Mouse (Mus musculus) liver (tissue): ENCODE data around the gene Mrvi1.
"Not testable (repeated sequence)": the region's sequence is repeated elsewhere in the genome, so short reads cannot be mapped to it uniquely, and the experiment has no call there.

ENCODE experiments used
- DNase-seq: peaks from one replicate; pipeline ENCODE4 v3.0.0-alpha.2; 2020; ENCODE audit warnings: mixed read lengths

The Mrvi1 gene

DNA sequence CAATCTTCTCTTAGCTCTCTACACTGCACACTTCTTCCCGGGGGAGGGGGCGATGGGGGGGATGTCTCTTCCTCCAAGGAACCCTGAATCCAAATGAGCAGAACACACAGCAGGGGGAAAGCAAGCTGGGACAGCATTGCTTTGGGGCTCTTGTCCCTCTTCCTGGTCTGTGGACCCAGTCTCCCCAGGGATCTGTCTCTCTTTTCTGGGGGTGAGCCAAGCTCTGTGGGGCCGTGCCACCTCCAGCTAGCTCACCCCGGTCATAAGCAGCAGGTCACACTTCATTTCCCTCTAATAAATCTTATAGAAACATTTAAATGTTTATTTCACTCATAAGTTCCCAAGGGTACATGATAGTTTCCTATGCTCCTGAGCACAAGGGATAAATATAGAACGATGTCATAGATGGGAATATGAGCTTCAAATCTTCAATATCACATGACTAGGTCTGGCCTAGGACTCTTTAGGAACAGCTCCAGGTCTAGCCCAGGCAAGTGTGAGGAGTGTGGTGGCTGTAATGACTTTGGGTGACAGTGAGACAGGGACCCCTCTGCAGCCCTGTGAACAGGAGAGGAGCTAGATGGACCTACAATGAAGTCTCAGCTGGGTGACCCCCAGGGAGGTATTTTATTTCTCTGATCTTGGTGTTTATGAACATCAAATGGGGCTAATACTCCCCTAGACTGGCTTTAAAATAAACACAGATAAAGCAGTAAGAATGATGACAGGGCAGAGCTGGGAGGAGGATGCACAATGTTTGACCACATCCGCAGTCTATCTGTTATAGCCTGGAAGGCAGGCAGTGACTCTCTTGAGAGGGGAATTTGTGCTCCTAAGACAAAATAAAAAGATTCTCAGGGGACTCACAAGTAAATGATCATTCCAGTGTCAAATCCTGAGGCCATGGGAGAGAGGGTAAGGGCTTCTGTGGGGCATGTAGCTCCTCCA, 46.2 kb downstream of the Mrvi1 start:
- no peak for DNase-seq

DNA sequence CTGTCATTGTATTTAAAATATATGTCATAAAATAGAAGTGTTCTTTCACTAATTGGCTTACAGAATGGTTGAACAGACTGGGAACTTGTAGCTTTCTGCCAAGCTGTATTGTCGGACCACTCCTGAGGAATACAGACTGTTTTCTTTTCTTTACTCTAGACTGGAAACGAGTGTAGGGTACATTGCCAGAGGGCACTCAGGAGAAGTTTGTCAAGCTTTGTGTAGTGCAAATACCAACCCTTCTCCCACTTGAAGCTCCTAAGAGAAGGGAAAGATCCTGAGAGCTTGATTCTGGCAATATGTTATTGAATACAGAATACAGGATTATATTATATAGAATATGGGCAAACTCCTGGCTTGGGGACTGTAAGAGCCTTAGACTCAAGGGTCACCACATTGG, 48.3 kb downstream of the Mrvi1 start:
- no peak for DNase-seq

DNA sequence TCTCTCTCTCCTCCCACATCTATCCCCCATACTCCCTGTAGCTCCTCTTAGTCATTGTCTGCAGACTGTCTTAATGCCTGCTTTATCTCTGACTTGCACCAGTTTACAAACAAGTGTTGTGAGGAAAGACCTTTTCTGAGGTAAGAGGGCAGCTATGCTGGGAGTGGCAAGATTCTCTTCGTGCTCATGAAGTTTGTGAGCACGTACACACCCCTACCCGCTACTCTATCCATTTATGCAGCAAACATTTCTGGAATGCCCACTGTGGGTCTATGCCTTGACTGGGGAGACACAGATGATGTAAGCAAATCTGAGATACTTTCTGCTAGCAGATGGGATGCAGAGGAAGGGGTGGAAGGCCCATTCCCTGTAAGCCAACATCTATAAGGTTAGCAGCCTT, 48.9 kb downstream of the Mrvi1 start:
- no peak for DNase-seq

DNA sequence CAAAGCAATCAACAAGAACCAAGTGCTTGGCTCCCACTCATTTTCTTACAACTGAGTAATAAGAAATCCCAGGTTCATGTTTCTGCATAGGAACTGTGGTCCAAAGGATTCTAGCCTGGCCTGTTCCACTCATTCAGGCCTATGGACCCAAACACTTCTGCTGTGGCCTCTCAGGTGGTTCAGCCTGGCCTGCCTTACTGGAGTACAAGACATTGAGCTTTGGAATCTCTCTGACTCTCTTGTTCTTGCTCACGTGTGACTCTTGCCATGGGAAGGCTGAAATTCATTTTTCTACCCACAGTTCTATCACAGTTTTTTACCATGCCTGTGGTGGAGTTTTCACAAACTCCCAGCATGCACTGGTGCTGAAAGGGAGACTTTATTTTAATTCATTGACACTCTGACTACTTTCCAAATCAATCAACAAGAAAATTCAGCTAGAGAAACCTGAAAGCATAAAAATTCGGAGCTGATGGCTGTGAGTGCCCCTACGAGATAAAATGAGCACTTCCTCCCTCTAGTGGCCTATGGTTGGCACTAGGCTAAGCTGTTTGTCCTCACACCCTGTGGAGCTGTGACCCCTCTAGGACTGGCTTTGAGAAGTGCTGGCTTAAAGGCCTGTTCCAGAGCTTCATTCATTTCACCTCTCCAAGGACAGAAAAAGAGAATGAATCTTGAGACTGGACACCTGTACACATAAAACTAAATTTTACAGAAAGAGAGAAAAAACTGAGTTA, 52.0 kb downstream of the Mrvi1 start:
- DNase-seq: peak; percentile 66

DNA sequence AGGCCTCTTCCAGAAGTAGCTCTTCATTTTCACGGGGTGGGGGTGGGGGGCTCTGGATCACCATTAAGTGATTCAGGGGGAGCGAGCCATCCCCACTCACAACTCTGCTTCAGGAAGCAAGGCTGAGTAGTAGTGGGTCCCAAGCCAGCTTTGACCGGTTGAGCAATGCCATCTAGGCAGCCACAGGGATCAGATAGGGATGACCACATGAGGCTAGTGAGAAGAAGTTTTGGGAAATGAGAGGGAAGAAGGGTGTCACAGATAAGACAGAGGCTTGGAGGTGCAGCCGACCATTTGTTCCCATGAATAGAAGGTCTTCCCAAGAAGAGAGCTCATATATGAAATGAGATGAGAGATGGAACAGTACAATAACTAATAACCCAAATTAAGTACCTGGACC, 55.7 kb downstream of the Mrvi1 start:
- DNase-seq: no peak

DNA sequence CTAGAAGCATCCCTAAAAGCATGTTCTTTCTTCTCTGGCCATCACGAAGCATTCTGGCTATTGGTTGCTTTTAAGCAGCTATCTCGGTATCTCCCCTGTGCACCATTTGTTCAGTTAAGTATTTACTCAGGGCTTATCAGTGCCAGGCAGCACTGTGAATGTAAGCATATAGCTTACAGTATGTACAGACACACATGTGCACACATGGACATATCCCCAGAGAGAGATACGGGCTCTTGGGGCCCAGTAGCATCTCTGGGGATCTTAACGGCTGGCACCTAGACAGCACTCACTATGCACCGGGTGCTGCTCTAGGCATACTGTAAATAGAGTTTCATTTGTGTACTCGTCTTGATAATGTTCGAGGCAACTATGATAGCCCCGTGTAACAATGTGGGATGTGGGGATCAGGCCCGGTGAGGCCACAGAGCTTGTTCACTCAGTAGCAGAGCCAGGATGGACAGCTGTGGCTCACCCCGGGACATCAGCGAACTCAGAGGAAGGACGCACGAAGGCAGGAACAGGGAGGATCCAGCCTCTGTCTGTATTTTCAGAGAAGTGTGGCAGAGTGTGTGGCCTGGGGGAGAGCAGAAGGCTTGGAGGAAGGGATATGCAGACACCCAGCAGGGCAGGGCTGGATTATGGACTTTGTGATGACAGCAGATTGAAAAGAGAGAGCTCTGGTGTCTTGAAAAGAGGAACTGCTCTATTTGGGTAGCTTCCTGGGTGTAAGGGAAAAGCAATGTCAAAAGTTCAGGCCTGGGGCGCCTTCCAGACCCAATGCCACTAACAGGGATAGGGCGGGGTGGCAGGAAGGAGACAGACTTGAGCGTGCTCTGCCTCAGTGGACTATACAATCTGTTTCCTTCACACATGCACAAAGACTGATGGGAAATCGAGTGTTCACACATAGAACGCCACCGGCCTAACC, 61.7 kb downstream of the Mrvi1 start:
- DNase-seq: peak; percentile 83

DNA sequence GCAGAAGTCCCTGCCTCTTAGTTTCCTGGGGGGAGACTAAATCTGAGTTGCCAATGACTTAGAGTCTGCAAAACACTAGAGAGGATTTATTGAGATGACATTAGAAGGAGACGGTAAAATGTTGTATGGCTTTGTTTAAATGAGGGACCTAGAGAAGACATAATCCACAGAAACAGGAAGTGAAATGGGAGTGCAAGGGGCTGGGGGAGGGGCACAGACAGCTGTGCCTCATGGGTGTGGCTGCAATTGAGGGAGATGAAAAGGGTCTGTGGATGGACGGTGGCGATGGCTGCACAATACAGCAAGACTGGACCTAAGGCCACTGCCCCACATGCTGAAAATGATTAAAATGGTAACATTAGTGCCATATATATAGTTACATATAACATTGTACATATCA, 62.5 kb downstream of the Mrvi1 start:
- peak; percentile 72 for DNase-seq

DNA sequence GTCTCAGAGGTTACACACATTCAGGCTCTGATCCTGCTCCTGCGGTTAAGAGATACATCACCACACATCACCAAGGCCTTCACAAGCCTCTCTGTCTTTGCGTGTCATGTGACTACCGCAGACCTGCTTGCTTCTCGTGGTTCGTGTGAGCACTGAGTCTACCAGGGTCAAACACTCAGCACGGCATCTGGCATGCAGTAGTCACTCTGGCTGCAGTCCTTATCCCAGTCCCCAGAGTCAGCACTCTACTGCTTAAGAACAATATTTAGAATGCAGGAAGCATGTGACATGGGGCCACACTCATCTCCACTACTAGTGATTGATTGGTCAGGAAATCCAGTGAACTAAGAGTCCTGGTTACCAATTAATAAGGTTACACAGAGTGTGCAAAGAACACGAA, 66.3 kb downstream of the Mrvi1 start:
- no peak for DNase-seq

DNA sequence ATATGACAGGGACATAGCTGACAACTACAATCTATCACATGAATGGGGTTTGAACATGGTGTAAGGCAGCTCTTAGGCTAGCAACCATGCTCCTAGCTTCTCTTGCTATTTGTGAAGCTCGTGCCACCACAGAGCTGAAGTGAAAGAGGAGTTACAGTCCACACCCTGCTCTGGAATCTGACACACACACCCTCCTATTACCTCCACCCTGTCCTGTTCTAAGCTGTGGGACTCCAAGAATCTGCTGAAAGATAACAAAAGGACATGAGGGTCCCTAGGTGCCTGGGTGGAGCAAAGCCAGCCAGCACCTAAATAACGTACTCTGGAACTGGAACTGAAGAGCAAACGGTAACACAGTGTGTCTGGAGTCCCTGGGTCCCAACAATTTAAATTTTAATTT, 67.7 kb downstream of the Mrvi1 start:
- DNase-seq: peak; percentile 69

DNA sequence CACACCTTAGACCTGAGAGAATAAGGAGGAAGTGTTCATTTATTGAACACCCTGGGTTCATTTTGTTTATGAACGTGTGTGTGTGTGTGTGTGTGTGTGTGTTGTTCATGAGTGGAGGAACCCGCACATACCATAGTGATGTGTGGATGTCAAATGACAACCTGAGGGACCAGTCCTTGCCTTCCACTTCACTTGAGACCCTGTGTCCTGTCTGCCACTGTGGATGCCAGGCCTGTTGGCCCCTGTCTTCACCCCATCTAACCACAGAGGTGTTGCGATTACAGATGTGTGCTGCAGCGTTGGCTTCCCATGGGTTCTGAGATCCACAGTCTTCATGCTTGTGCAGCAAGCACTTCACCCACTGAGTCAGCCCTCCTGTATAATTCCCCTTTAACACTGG, 68.5 kb downstream of the Mrvi1 start:
- no peak for DNase-seq

DNA sequence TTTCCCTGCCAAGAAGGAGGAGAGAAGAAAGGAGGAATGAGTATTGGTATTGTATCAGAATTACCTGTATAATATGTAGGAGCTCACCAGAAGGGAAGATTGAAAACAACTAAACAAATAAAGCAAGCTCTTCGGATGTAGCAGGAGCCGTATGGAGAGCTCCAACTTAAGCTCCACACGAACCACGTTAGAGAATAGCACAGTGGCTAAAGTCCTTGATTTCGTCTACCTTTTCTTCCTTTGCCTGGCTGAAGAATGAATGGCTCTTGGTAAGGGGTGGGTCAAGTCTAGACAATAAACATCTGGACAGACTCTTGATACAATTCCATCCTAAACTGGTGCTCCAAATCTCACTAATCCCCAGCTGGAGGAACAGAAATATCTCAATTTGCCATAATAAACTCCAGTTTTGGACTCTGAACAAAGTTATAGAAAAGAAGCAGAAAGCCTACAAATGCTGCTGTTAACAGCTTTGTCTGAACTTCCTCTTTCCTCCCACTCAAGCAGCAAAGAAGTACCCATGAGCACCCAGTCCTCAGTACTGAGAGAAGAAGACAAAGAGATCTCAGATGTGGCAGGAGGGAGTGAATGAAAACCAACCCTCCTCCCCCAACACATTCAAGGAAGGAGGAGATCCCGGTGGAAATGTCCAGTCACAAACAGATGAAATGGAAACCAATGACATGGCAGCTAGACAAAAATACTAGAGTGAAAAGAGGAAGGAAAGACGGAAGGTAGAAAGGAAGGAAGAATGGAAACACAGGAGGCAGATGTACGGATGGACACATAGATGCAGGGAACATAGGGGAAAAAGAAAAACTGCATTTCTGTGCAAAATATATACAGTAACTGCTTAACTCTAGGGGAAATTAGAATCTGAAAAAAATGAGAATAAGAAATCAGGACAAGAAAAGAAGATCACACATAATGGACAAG, 73.8 kb downstream of the Mrvi1 start:
- no peak for DNase-seq

DNA sequence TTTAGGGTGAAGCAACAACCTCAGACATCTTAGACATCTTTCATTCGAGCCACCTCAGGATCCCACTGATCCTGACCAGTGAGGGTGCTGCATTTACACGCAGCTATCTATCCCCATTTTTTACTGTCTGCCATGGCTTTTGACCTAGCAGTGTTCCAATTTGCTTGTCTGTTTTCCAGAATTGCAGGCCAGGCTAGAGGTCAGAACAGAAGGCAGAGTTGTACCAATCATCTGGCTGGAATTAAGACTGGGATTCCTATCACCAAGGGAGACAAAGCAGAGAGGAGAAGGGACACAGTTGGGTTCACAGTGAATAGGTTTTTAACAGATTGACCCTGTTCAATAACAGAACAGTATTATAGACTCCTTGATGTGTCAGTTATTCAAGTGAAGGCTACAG, 75.7 kb downstream of the Mrvi1 start:
- DNase-seq: no peak

DNA sequence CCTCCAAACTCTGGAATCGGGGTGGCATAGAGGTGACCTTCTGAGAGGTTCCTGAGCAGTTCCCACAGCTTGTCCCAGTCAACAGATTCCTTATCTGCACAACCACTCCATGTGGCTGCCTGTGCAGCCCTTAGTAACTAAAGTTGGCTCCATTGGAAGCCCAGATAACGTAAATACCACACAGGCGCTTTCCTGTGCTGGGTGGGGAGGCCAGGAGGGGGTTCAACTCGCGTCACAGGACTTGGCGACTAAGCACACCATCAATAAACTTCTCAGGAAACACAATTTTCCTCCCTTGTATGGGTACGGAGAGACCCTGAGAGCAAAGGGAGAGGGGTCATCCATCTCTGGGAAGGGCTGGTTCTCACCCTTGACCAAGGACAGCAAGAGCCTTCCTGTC, 79.0 kb downstream of the Mrvi1 start:
- DNase-seq: peak; percentile 79

DNA sequence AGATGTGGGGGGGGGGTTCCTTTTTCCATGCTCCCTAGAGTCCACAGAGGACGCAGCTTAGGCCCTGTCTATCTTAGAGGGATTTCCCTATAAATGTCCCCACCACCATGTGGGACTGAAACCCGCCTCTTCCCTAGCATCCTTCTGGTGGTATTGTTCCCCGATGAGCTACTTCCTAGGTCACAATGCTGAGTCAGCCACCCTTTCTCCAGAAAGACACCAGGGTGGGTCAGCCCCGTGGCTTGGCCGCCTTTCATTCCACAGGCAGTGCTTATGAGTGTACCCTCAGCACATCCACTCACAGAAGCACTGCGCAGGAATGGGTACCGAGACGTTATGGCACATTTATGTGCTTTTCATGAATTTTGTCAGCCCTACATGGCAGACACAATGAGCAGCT, 85.1 kb downstream of the Mrvi1 start:
- no peak for DNase-seq

DNA sequence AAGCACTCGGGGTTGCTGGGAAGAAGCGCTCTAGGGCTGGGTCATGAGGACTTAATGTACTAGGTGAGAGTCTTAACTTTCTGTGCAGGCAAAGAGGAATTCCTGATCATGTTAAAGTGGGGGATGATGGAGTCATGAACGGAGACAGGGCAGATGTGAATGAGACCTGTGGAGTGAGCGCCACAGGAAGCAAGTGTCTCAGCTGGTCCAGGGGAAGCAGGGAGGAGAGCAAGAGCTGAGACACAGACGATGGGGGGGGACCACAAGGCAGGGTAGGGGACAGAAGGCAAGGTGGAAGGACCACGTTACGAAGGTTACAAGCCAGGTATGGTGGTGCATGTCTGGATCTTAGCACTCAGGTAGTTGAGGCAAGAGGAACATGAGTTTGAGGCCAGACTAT, 85.8 kb downstream of the Mrvi1 start:
- DNase-seq: no peak

DNA sequence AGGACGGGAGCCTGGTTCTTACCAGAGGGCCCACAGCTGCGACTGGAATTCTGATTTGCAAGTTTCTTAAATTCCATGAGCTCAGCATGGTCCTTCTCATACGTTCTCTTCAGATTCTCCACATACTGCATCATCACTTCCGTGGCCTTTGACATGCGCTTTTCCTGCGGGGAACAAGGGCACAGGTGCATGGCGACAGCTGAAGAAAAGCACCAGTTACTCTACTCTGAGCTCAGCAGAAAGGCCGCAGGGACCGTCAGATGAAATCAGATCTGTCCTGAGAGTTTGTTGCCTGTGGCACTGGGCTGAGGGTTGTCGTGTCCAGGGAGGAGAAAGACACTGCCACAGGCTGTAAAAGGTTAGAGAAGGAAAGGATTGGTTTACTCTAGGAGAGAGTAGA, 86.5 kb downstream of the Mrvi1 start:
- DNase-seq: not testable (repeated sequence)

DNA sequence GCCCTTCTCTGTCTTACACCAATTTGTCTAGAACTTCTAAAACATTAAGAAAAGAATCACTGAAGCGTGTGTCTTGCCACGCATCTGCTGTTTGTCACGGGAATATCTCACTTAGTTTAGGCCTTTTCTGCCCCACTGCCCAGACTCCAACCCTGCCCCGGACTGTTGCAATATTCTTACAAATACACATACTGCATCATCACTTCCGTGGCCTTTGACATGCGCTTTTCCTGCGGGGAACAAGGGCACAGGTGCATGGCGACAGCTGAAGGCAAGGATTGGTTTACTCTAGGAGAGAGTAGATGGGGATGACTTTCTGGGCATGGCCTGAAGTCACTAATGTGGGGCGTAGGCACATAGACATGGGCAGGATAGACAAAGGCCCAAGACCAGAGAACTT, 87.6 kb downstream of the Mrvi1 start:
- DNase-seq: no peak

DNA sequence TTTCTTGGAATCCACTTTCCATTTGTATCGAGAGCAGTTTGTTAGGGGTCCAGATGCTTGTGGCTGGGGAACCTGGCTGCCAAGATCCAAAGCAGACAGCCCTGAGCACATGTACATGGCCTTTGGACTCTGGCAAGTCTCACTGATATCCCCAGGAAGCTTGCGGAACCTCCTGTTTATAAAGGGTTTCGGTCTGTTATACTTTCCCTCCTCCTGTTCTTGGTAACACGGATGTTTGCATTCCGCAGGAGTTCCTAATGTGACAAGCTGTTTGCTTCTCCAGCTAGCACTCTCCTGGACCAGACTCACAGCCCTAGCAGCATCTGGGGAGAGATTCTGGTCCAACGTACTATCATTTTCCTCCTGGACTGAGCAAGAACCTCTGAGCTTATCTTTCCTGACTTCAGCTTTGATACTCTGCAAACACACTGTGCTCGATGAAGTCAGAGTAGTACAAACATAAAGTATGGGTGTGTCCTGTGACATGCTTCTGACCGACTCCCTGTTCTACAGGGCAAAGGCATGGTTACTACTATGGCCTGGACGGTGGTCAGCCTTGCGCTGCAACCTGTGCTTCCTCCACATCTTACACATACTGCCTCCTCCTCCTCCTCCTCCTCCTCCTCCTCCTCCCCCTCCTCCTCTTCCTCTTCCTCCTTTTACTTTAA, 88.2 kb downstream of the Mrvi1 start:
- DNase-seq: no peak

DNA sequence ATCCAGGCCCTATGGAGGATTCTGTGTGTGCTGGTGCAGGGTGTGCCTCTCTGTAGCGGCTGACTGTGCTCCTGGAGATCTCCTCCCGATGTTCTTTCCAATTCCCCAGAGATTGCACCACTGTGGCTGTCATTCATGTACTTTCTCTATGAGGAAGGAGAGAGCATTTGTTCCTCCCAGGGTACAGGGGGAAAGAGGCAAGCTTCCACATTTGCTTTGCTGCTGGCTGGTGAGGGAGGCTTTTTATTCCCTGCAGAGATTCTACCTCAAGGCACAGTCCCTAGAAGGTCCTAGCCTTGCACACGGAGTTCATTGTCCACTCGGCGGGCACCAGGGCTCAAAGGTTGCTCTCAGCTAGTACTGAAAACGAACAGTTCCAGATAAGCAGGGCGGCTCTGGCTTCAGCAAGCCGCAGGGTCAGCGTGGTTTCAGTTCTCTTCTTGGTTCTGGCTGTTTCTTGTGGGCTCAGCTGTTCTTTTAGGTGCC, 90.7 kb downstream of the Mrvi1 start:
- DNase-seq: peak; percentile 56

DNA sequence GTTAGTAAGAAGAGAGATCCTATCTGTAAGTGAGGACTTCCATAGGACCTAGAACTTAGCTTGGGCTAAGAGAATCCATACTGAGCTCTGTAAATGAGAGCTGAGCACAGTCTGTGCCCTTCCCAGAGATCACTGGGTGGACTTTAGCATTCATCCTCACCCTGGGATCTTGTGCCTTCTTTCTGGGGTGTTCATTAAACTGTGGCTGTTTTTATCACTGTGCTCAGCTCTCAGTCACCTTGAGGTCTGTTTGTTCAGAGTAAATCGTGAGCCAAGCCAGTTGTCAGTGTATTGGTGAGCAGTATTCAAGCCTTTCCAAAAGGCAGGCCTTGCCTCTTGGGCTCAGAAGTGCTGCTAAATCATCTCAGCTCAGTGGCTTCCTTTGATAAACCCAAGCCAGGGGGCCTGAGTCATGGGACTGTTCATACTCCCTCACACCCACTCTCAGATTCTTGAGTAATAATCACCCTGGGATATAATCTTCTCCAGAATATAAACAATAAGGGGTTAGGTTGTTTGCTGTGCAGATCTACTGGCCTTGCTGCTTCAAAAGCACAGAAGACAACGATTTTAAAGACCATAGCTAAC, 100.4 kb downstream of the Mrvi1 start:
- no peak for DNase-seq

DNA sequence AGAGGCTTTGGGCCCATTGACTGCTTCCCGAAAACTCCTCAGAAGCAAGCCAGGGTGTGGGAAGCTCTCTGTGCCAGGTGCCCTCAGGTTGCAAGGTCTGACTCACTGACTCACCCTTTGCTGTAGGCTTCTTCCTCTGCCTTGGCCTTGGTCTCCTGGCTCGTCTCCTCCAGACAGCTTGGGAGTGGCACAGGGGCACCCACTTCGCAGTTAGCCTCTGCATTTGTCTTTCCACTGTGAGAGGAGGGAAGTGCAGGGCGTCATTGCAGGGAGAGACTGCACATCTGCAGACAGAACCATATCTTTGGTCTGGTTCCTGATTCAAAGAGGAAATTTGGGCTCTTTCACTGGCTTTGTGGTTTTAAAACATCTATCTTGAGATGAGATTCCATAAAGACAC, 104.2 kb downstream of the Mrvi1 start:
- no peak for DNase-seq
